Mouse (Mus musculus) right cerebral cortex, postnatal 4 days (tissue): ENCODE data around the gene Fam173a.

ENCODE experiments used
- DNase-seq: peaks from one replicate; pipeline ENCODE4 v3.0.0-alpha.2; 2022

The Fam173a gene

GRCm38 (mm10) chr17:25792615-25793014 is at the start of gene Fam173a:
TSS of gene Fam173a (minus strand) at chr17:25792901.
- DNase-seq: peak; percentile 77

- DNase-seq: no peak
Observed at GRCm38 (mm10) chr17:25841117-25841880, 48.6 kb upstream of the Fam173a start, which contains the start of gene Gm20683. TSS of gene Gm20683 (minus strand) at chr17:25841763.

- DNase-seq: no peak
Observed at GRCm38 (mm10) chr17:25840519-25840918, 47.8 kb upstream of the Fam173a start.

GRCm38 (mm10) chr17:25839455-25840235 is 46.9 kb upstream of the Fam173a start:
- DNase-seq: no peak

- DNase-seq: no peak
Observed at GRCm38 (mm10) chr17:25838904-25839303, 46.2 kb upstream of the Fam173a start.

- no peak for DNase-seq
Observed at GRCm38 (mm10) chr17:25837533-25837932, 44.8 kb upstream of the Fam173a start.

GRCm38 (mm10) chr17:25837076-25837410 is 44.3 kb upstream of the Fam173a start, which contains the start of gene Rhbdl1:
TSS of gene Rhbdl1 (minus strand) at chr17:25837295.
- DNase-seq: peak; percentile 89

GRCm38 (mm10) chr17:25836397-25837075 is 43.8 kb upstream of the Fam173a start:
- no peak for DNase-seq

- no peak for DNase-seq
Observed at GRCm38 (mm10) chr17:25835816-25836215, 43.1 kb upstream of the Fam173a start.

GRCm38 (mm10) chr17:25835301-25835700 is 42.6 kb upstream of the Fam173a start:
- DNase-seq: no peak

- DNase-seq: no peak
Observed at GRCm38 (mm10) chr17:25834595-25835222, 42.0 kb upstream of the Fam173a start.

- no peak for DNase-seq
Observed at GRCm38 (mm10) chr17:25833961-25834594, 41.4 kb upstream of the Fam173a start.

GRCm38 (mm10) chr17:25833291-25833663 is 40.6 kb upstream of the Fam173a start, which contains the start of gene Stub1:
TSS of gene Stub1 (minus strand) at chr17:25833404.
- peak; percentile 78 for DNase-seq

- peak; percentile 96 for DNase-seq
Observed at GRCm38 (mm10) chr17:25832436-25833290, 40.0 kb upstream of the Fam173a start.

- no peak for DNase-seq
Observed at GRCm38 (mm10) chr17:25831451-25832281, 39.0 kb upstream of the Fam173a start.

GRCm38 (mm10) chr17:25830806-25831431 is 38.2 kb upstream of the Fam173a start:
- DNase-seq: no peak

- DNase-seq: no peak
Observed at GRCm38 (mm10) chr17:25830200-25830753, 37.6 kb upstream of the Fam173a start.

GRCm38 (mm10) chr17:25829558-25830017 is 36.9 kb upstream of the Fam173a start:
- no peak for DNase-seq
